ENCODE assay signal across 12 mouse cellular contexts in the genomic region with DNA sequence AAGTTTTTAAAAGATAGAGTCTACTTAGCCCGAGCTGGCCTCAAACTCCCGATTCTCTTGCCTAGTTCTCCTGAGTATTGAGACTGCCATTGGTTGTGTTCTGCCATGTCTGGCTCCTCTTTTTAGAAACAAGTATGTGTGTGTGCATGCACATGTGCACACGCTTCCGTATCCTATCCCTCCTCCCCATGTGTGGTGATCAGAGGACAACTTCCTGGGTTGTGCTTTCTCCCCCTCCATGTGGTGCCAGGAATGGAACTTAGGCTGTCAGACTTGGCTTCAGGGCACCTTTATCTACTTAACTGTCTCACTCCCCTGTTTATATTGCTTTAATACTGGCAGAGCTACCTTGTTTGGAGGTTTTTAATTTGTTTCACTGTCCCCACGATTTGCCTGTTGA. TPM values are rescaled to one million over a fixed set of nuclear protein-coding genes. Genes with fewer than 3 reads are reported as not detected.
DNase-seq lines count a peak whose midpoint lies in the region; ATAC-seq and TF ChIP-seq lines count a peak whose summit lies in the region.
"Had no signal": no experiment of that assay in that cellular context is flagged by ENCODE, and none has a peak within 500 bp of the region (broad histone marks: within the 10 kb centered on the region; RNA-seq: fewer than 3 reads in every experiment).

No protein-coding gene starts in this region.

- peak overlapping the region; percentile 40 for H3K4me2 ChIP-seq in heart, embryonic 13.5 days
- peak overlapping the region; percentile 50 for H3K4me2 ChIP-seq in forebrain, embryonic 12.5 days
- peak overlapping the region; percentile 49 for H3K4me2 ChIP-seq in limb, embryonic 13.5 days (replicated peaks)

- WGBS in heart, embryonic 13.5 days: 31% methylated on average over 5 of the region's 5 CpGs
- 23% methylated on average over 5 of the region's 5 CpGs for WGBS in heart, adult 2 months
- WGBS in forebrain, embryonic 12.5 days: 46% methylated on average over 5 of the region's 5 CpGs
- WGBS in limb, embryonic 13.5 days: 35% methylated on average over 5 of the region's 5 CpGs

- no peak overlapping the region for H3K9ac ChIP-seq in heart, embryonic 13.5 days
- no peak overlapping the region for H3K9ac ChIP-seq in heart, adult 2 months (ENCODE audit: low read depth, low read length)
- H3K9ac ChIP-seq in forebrain, embryonic 12.5 days: peak overlapping the region; percentile 42
- H3K9ac ChIP-seq in limb, embryonic 13.5 days: no peak overlapping the region

- H3K36me3 ChIP-seq in heart, embryonic 13.5 days: no peaks in the 10 kb centered on the region
- H3K36me3 ChIP-seq in heart, adult 2 months (ENCODE audit: control insufficient read depth, insufficient read depth, low read length): no peaks in the 10 kb centered on the region
- H3K36me3 ChIP-seq in forebrain, embryonic 12.5 days (replicated peaks): no peaks in the 10 kb centered on the region
- H3K36me3 ChIP-seq in limb, embryonic 13.5 days: no peaks in the 10 kb centered on the region

- H3K27me3 ChIP-seq in heart, embryonic 13.5 days (replicated peaks): peaks cover 22% of the 10 kb centered on the region
- H3K27me3 ChIP-seq in heart, adult 2 months (ENCODE audit: control insufficient read depth, insufficient read depth, low read length): no peaks in the 10 kb centered on the region
- no peaks in the 10 kb centered on the region for H3K27me3 ChIP-seq in forebrain, embryonic 12.5 days
- H3K27me3 ChIP-seq in limb, embryonic 13.5 days: no peaks in the 10 kb centered on the region

- no peak for TF ChIP-seq CTCF in heart, adult 2 months (IDR thresholded peaks at IDR 0.05)

- no peak overlapping the region for H3K27ac ChIP-seq in heart, embryonic 13.5 days (replicated peaks)
- no peak overlapping the region for H3K27ac ChIP-seq in heart, adult 2 months
- no peak overlapping the region for H3K27ac ChIP-seq in forebrain, embryonic 12.5 days
- H3K27ac ChIP-seq in limb, embryonic 13.5 days: no peak overlapping the region

- peaks cover 25% of the 10 kb centered on the region for H3K4me1 ChIP-seq in heart, embryonic 13.5 days
- no peaks in the 10 kb centered on the region; the same call in 1 of the 2 replicates for H3K4me1 ChIP-seq in heart, adult 2 months (ENCODE audit: control insufficient read depth, insufficient read depth, low read length)
- peaks cover 20% of the 10 kb centered on the region for H3K4me1 ChIP-seq in forebrain, embryonic 12.5 days
- H3K4me1 ChIP-seq in limb, embryonic 13.5 days: peaks cover 15% of the 10 kb centered on the region

- H3K9me3 ChIP-seq in heart, embryonic 13.5 days: no peaks in the 10 kb centered on the region
- H3K9me3 ChIP-seq in forebrain, embryonic 12.5 days: no peaks in the 10 kb centered on the region
- no peaks in the 10 kb centered on the region for H3K9me3 ChIP-seq in limb, embryonic 13.5 days

- DNase-seq in heart, adult 2 months: no peak
- peak; percentile 91 for DNase-seq in 416B (ENCODE audit: low read depth)
- no peak for DNase-seq in urinary bladder, postnatal 36 days (ENCODE audit: low spot score in 2 of 2)
- no peak for DNase-seq in B cell, adult 2 months
- DNase-seq in lung, postnatal 4 days: no peak
- DNase-seq: right cerebral cortex, adult 18-20 months had no signal

- TF ChIP-seq POLR2A in heart, adult 2 months (IDR thresholded peaks at IDR 0.05; ENCODE audit: insufficient read depth, low read depth, low read length): no peak

- 0 out of 2 replicates have a peak overlapping the region, but pooled peaks have one; percentile 8 for H3K4me3 ChIP-seq in heart, embryonic 13.5 days
- no peak overlapping the region for H3K4me3 ChIP-seq in heart, adult 2 months
- peak overlapping the region; percentile 27 for H3K4me3 ChIP-seq in forebrain, embryonic 12.5 days (replicated peaks)
- no peak overlapping the region; the same call in 1 of the 2 replicates for H3K4me3 ChIP-seq in limb, embryonic 13.5 days

- intact Hi-C loops in heart, adult 2 months (cut with DNase I): loop anchor here (1.0 to 5.0 kb wide), 5 partner anchors 34 to 553 kb away; partner anchors contain the start of genes Akt2 and Ltbp4

- no peak for TF ChIP-seq EP300 in heart, adult 2 months (IDR thresholded peaks at IDR 0.05; ENCODE audit: insufficient read depth, low read depth, low read length)

- ATAC-seq in heart, embryonic 13.5 days (ENCODE audit: extremely low read depth, insufficient number of reproducible peaks, low FRiP score, low TSS enrichment): no peak
- no peak for ATAC-seq in forebrain, embryonic 12.5 days (ENCODE audit: low FRiP score)
- ATAC-seq in limb, embryonic 13.5 days (ENCODE audit: low FRiP score, low read depth): no peak

- H3K79me2 ChIP-seq in heart, adult 2 months (replicated peaks; ENCODE audit: control insufficient read depth, insufficient read depth, low read length): no peaks in the 10 kb centered on the region

RNA-seq across cellular contexts. Expression of gene Zfp607b, which starts 3.9 kb away (rescaled TPM):
- polyA plus RNA-seq in heart, embryonic 13.5 days (2015; fragmentation: Nextera tagmentation; extraction: Ambion mirVana): 1.5 and 2.9 TPM in 2 replicates
- total RNA-seq in heart, adult 2 months (2021): under 1 TPM; 0.42 to 0.52 TPM
- 0.18 and 0.20 TPM in 2 replicates for polyA plus RNA-seq in heart, adult 2 months (2012; rRNA removed)
- polyA plus RNA-seq in forebrain, embryonic 12.5 days (2016; fragmentation: Nextera tagmentation; extraction: Ambion mirVana): 9.6 and 10.1 TPM in 2 replicates
- 4.9 and 6.3 TPM in 2 replicates for polyA plus RNA-seq in limb, embryonic 13.5 days (2015; fragmentation: Nextera tagmentation; extraction: Ambion mirVana)

RNA-seq across cellular contexts. Expression of gene Map3k10, which starts 10.8 kb away (rescaled TPM):
- polyA plus RNA-seq in heart, embryonic 13.5 days (2015; fragmentation: Nextera tagmentation; extraction: Ambion mirVana): 3.7 and 4.6 TPM in 2 replicates
- total RNA-seq in heart, adult 2 months (2021): 10 to 100 TPM; 20.6 to 21.7 TPM
- polyA plus RNA-seq in heart, adult 2 months (2012; rRNA removed): 13.5 and 14.6 TPM in 2 replicates
- 15.4 and 16.2 TPM in 2 replicates for polyA plus RNA-seq in forebrain, embryonic 12.5 days (2016; fragmentation: Nextera tagmentation; extraction: Ambion mirVana)
- polyA plus RNA-seq in limb, embryonic 13.5 days (2015; fragmentation: Nextera tagmentation; extraction: Ambion mirVana): 8.2 and 8.8 TPM in 2 replicates

RNA-seq across cellular contexts. Expression of gene Ttc9b, which starts 31.5 kb away (rescaled TPM):
- polyA plus RNA-seq in heart, embryonic 13.5 days (2015; fragmentation: Nextera tagmentation; extraction: Ambion mirVana): 0.25 TPM in 1 of 2 replicates, not detected in the other
- total RNA-seq in heart, adult 2 months (2021): not detected
- not detected in 2 replicates for polyA plus RNA-seq in heart, adult 2 months (2012; rRNA removed)
- 21.4 and 24.8 TPM in 2 replicates for polyA plus RNA-seq in forebrain, embryonic 12.5 days (2016; fragmentation: Nextera tagmentation; extraction: Ambion mirVana)
- polyA plus RNA-seq in limb, embryonic 13.5 days (2015; fragmentation: Nextera tagmentation; extraction: Ambion mirVana): 0.10 TPM in 1 of 2 replicates, not detected in the other
- total RNA-seq: granulocyte monocyte progenitor cell, adult 5-6 weeks; monocyte, adult 5-6 weeks had no signal
- polyA plus RNA-seq: liver, embryonic 16.5 days had no signal

RNA-seq across cellular contexts. Expression of gene Zfp60, which starts 46.0 kb away (rescaled TPM):
- polyA plus RNA-seq in heart, embryonic 13.5 days (2015; fragmentation: Nextera tagmentation; extraction: Ambion mirVana): 19.5 and 20.1 TPM in 2 replicates
- 1 to 10 TPM; 8.8 to 8.9 TPM for total RNA-seq in heart, adult 2 months (2021)
- 1.6 and 3.7 TPM in 2 replicates for polyA plus RNA-seq in heart, adult 2 months (2012; rRNA removed)
- polyA plus RNA-seq in forebrain, embryonic 12.5 days (2016; fragmentation: Nextera tagmentation; extraction: Ambion mirVana): 108 and 118 TPM in 2 replicates
- polyA plus RNA-seq in limb, embryonic 13.5 days (2015; fragmentation: Nextera tagmentation; extraction: Ambion mirVana): 47.5 TPM in 2 replicates

Comparison
In these comparisons a context has a peak if more than half of its experiments do, and no peak if none do; other contexts are left out.
1. H3K4me3 ChIP-seq: peak in heart, embryonic 13.5 days (single experiment) and forebrain, embryonic 12.5 days (single experiment); none in heart, adult 2 months (single experiment) and limb, embryonic 13.5 days (single experiment).
2. RNA of gene Ttc9b, which starts 31.5 kb away (polyA plus RNA-seq): 21.4 to 24.8 TPM in forebrain, embryonic 12.5 days; 0.25 TPM in heart, embryonic 13.5 days, 0.10 TPM in limb, embryonic 13.5 days and not detected in heart, adult 2 months; every median in the first group is over 10 times any median in the second.
3. Peak in every context shown above with its lines, with median percentiles within 50 percentile points of each other: H3K4me2 ChIP-seq.